Mouse (Mus musculus) E14TG2a.4 (cell line): ENCODE results near the gene Itgax.

Source experiments
- CTCF ChIP-seq: conservative IDR thresholded peaks from 2 replicates; pipeline ENCODE4 v1.5.1; 2014; ENCODE audit warnings: low read length
- NANOG ChIP-seq: IDR thresholded peaks from 2 replicates; pipeline ENCODE4 v1.6.1; 2014; ENCODE audit warnings: borderline replicate concordance, low read length, mixed read lengths
- POU5F1 ChIP-seq: IDR thresholded peaks from 2 replicates; pipeline ENCODE4 v1.6.1; 2014; ENCODE audit warnings: low read length, borderline replicate concordance

DNA sequence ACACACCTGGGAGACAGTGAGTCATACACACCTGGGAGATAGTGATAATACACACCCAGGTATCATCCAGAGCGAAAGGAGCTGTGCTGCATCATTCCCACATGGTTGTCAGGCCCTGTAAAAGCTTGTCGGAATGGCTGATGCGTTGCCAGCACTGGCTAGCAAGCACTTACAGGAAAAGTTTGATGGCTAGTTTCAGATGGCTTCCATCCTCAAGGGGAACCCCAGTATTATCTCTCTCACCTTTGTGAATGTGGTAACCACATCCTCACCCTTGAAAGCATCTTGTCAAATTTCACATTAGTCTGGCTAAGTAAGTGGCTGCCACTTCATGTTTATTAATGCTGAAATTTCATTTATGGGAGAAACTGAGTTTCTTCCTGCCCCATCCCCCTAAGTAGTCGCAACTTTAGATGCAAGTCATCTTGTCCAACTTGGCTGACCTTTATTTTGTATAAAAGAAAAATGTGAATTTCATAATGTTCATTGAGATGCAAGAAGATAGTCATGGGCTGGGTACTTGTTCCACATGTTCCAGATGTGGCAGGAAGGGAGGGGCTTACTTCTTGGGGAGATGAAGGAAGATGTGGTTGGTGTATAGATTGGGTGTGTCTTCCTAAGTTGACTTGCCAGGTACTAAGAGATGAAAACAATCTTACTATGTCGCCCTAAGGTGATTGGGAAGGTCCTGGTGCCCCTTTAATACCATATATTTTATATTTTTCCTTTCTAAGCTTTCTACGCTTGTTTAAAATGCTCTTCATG lies 9.4 kb upstream of the Itgax start:
- no peak for TF ChIP-seq CTCF
- no peak for TF ChIP-seq NANOG
- TF ChIP-seq POU5F1 = no peak
